Mouse (Mus musculus): ENCODE measurements around the gene Zscan20.

DNA sequence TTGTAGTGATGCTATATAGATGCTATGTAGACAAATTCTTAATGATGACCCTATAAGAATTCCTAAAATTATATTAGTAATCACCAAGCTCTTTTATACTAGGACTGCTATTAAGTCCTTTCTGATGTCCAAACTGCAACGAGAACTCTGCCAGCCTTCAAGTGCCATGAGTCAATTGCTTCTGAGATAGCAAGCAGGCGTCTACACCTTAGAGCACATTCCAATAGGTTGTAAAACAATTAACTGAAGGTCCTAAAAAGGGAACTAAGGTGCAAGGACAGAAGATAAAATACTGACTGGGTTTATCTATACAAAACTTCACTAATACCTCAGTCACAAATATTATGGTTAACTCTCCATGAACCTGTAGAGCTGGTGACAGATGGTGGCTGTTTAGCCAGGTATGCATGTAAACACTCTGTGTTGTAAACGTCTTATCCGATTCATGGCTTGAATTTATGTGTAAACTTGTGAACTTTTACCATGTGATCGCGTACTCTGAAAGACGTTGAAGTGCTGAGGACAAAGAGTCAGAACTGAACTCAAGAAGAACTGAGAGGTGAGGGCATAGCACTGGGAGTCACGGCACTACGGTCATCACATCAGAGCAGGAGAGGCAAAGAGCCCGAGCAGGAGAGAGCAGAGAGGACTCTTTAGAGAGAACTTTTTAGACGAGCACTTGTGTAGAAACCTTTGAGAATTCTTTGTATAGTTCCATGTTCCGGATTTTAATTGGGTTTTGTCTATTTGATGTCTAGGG lies 11.9 kb downstream of the Zscan20 start:
- TF ChIP-seq CTCF (conservative IDR thresholded peaks at IDR 0.05; ENCODE audit: low read length) (no peak), POU5F1 (IDR thresholded peaks at IDR 0.05; ENCODE audit: borderline replicate concordance, low read length) (no peak)
